Mouse (Mus musculus) liver, postnatal 0 days (tissue): ENCODE data around the gene Pqlc3.

ENCODE experiments used
- CTCF ChIP-seq: sonication (generic); IDR thresholded peaks from 2 replicates; pipeline ENCODE4 v1.5.1; 2016; ENCODE audit warnings: antibody characterized with exemption, low read depth
- EP300 ChIP-seq: IDR thresholded peaks from 2 replicates; pipeline ENCODE4 v1.6.1; 2016; ENCODE audit warnings: antibody characterized with exemption, low read depth, mild to moderate bottlenecking

DNA sequence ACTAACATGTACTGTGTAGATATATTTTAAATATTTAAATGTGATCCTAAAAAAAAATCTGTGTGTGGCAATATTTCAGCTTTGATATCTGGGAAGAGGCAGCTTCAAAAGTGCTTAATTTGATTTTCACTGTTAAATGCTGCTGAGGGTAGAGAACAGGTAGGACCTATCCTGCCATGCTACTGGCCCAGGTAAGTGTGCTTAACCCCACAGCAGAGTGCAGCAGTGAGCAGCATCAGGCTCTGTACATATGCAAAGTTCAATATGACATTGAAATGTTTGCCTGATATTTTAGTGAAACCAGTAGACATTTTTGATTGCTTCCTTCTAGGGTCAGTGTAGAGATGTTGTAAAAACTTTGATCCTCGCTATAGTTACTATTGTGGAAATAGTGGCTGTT lies 14.4 kb downstream of the Pqlc3 start:
- peak; percentile 40; the same call in 1 of the 2 replicates for TF ChIP-seq CTCF
- TF ChIP-seq EP300 = no peak
